Mouse (Mus musculus) mature B cell (primary cell): Measurements from ENCODE around the gene Cyp3a59.
"Not testable (repeated sequence)": the region's sequence is repeated elsewhere in the genome, so short reads cannot be mapped to it uniquely, and the experiment has no call there.

Experiments
- in situ Hi-C: fragments of 300-500 bp; cut with MboI; formaldehyde crosslinking; loops from 2 replicates; pipeline ENCODE4 v1.14.3; 2019

Cyp3a59 gene

DNA sequence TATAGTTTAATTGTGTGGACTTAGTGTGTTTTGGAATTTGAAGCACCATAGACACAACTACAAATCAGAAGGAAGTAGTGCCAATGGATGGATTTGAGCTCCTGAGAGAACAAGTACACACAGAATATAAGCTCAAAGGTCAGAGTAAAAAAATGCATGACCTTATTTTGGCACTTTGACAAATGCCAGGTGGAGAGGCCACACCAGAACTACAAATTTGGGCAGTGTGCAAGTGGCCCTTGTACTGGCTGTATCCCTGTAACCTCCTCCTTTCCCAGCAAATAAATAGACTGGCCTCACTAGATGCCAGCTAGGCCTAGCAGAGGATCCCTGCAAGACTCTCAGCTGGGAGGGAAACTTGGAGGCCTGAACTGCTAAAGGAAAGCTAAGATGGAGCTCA is at the start of gene Cyp3a59:
Gene Cyp3a59 (plus strand): TSS at position 313 of the 400 bp plus-strand sequence.
- in situ Hi-C loops, result not testable (repeated sequence)

DNA sequence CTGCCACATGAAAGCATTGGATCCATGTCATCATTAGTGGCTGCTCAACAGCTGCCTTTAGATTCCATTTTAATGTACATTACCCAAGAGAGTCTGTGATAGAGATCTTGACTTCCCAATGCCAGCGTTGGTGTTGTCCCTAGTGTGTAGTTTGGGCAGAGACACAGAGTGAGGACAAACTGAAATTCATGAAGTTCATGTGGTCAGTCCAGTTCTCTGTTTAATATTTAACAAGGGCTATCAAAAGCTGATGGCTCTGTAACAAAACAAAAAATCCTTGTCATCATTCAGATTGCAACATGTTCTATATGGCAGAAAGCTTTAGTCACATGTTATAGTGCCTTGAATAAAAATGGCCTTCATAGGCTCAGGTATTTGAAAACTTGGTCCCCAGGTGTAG is 9.0 kb upstream of the Cyp3a59 start:
- in situ Hi-C loops, result no loop called here

DNA sequence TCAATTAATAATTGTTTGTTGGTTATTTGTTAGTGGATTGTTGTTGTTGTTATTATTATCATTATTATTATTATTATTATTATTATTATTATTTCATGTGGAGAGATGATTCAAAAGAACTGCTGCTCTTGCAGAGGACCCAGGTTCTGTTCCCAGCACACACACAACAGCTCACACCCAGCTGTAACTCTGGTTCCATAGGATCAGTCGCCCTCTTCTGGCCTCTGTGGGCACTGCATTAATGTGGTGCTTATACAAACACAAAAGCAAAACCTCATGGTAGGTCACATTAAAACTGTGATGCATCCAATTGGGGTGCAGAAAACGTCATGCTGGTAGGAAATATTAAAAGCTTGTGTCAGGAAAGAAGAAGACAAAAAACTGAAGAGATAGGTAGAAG is 68.8 kb downstream of the Cyp3a59 start:
- in situ Hi-C loops, result no loop called here

DNA sequence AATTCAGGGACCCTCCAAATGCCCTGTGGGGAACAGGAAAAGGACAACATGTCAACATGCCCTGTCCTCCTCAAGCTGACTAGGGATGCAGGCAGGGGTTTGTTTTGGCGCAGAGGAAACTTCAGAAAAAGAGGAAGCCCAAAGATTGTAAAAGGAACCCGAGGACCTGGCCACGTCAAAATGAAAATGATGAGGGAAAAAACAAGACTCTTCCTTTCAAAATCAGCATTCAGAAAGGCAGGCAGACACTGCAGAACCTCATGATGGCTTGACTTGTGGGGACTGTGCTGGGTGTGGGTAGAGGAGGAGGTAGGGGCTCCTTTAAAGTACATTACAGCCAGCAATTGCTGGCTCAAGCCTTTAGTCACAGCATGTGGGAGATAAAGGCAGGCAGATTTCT is 71.4 kb downstream of the Cyp3a59 start:
- in situ Hi-C loops, result no loop called here

DNA sequence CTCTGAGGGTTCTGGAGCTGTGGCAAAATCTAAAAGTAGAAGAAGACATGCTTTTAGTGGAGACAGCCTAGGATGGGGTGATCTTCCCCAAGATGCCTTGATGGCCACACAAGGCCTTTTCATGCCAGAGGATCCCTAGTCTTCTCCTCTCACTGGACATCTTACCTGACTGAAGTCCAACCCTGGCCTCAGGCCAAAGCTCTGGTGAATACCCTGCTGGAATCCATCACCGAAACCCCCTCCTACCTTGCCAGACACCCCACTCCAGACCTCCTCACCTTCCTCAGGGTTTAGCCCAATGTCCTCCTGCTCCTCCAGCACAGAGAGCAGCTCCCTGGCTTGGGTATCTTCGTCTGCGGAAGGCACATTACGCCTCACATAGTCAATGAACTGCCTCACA is 79.3 kb downstream of the Cyp3a59 start:
- in situ Hi-C loops, result not testable (repeated sequence)

DNA sequence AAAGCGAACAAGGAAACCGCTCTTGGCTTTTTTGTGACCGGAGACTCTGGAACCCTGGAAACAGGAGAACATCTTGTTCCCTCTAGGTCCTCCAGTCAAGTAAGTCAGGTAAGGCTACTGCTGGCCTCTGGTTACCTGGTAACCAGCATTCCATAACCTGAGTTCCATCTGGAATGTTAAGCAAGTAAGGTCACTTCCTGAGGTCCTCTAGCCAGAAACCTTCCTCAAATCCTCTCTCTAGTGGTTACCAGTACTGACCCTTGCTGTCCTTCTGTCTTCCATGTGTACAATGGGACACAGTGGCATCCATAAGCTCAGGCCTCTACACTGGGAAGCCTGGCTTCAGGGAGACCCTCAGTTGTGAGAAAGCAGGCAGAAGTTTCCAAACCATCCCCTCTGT is 81.4 kb downstream of the Cyp3a59 start, which contains the start of gene Gm5565:
Gene Gm5565 (minus strand): TSS at position 101 of the 400 bp plus-strand sequence.
- in situ Hi-C loops, result not testable (repeated sequence)
